Mouse (Mus musculus) forelimb bud, embryonic 11.5 days (tissue): ENCODE results near the gene Ivd.

Experiments
- DNase-seq: peaks from one replicate; pipeline ENCODE4 v3.0.0-alpha.2; 2012; ENCODE audit warnings: low read depth, low spot score

Ivd gene

DNA sequence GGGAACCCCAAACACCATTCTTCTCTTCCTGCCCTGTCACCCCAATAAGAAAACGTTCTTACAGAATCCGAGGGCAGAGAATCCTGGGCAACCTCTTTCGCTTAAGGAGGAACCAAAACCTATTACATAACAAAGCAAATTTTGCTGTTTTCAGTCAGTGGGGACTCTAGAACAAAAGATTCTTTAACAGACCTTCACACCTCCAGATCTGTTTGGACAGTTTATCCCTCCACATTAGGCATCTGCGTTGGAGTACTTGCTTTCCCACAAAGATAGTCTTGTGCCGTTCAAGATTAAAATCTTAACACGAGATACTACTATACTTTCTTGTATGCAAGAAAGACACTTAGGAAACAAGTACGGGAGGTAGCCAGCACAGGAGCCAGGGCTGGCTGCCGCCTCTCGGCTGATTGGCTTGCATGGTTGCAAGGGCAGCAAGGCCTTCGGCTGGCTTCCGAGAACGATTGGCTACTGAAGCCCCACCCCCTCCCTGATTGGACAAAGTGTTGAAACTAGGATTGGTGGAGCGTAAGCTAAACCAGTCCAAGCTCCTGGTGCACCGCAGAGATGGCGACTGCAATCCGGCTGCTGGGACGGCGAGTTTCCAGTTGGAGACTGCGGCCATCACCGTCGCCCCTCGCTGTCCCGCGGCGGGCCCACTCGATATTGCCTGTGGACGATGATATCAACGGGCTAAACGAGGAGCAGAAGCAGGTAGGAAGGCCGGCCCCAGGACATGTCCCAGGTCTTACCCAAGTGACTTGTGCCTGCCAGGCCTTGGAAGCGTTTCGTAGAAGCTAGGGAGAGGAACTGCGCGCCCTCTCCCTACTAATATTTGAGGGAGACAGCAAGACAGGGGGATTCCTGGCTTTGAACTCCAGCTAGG, at the start of gene Ivd:
Gene Ivd, plus strand, starts transcription at position 501 of the 886 bp plus-strand sequence.
- DNase-seq: peak; percentile 96

DNA sequence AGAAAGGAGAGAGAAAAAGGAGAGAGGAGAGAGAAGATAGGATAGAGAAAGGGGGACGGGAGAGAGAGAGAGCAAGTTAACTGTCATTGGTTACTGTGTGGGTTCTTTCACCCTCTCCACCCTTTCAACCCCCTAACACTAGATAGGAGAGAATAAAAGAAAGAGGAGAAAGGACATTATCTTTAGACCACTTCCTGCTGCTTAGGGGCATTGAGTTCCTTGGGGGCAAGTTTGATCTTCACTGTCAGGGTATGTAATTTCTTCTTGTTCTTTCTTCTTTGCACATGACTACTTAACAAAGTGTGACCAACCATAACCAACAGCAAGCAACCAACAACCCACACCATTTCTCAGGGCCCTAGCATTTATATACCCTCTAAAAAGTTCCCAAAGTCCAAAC, 49.0 kb upstream of the Ivd start:
- DNase-seq: no peak

DNA sequence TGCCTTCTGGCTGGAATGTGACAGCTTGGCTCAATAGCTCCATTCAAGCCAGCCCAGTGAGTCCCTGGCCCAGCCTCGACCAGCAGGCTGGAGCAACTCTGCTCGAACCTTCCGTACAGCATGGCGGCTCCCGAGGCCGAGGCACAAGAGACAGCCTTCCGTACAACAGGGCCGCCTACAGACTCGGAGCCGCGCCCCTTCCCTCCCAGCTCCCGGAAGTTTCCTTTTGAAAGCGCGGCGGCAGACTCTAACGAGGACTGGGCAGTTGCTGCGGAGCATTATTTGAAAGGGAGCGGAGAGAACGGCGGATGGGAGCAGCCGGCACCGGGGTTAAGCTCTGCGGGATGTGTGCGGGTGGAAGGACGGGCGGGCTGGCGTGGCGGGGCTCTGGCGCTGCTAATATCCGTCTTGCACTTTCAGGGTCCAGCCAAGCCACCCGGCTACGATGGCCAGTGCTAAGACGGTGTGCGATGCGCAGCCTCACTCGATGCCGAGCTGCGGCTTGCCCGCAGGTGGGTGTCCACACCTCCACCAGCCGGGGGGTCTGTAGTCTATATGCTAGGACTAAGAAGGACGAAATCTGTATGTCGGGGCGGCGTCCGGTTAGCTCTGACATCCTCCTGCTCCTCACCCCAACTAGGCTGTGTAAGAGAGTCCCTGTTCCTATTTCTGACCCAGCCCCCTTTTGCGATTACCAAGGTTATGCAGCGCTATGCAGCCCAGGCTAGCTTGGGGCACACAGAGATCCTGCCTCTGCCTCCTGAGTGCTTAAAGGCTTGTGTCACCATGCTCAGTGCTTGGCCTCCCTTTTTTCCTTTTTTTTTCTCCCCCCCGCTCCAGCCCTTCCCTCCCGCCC, 47.5 kb upstream of the Ivd start, which contains the start of gene Knstrn:
Gene Knstrn, plus strand, starts transcription at position 23 of the 856 bp plus-strand sequence.
- DNase-seq: peak; percentile 88

DNA sequence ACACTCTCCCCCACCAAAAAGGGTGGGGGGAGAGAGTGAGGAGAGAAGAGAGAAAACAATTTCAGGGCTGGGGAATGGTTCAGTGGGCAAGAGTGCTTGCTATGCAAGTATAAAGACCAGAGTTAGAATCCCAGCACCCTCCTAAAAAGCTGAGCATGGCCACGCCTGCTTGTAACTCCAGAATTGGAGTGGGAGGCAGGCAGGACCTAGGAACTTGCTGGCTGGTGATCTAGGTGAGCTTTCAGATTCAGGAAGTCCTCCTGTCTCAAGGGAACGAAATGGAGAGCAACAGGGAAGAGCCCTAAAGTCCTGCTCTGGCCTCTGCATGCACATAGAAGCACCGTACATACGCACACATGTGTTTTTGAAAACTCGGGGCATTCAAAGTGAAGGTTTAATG, 39.0 kb upstream of the Ivd start:
- DNase-seq: no peak

DNA sequence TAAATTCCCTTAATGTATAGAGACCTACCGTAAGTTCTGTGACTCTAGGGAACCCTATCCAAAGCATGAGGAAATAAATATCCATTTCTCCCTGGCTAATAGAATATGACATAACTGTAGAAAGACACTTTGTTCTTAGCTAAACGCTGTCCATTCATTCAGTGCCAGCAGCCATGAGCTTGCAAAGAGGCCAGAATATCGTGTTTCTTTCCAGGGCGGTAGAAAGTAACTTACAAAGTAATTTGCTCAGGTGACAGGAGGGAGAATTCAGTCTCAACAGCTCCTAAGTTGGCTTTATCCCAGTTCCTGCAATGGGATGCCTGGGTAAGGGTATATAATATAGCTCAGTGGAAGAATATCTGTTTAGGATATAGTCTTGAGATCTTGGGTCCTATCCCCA, 37.4 kb upstream of the Ivd start:
- no peak for DNase-seq

- no peak for DNase-seq
These were observed 32.7 kb upstream of the Ivd start for GRCm38 (mm10) chr2:118829096-118829495.

DNA sequence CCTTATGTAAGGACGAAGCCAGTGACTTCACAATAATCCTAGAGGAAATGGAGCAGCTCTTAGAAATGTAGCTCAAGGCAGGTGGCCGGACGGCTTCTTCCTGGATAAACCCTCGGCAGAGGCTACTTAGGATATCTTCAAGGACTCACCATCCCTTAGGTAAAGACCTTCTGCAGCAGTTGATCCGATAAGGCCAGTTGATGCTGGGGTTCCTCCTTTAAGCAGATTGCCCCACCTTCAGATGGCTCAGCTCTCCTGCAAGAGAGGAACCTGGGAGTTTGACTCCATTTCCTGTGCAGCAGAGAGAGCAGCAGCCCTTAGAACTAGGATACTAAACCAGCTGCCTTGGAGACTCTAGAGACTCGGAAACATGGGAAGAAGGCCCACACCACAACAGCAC, 27.7 kb upstream of the Ivd start:
- DNase-seq: no peak

- no peak for DNase-seq
These were observed 26.6 kb upstream of the Ivd start for GRCm38 (mm10) chr2:118835115-118835514.

GRCm38 (mm10) chr2:118838330-118838729, 23.4 kb upstream of the Ivd start:
- DNase-seq: no peak

GRCm38 (mm10) chr2:118841186-118841585, 20.6 kb upstream of the Ivd start:
- DNase-seq: no peak

- no peak for DNase-seq
These were observed 20.0 kb upstream of the Ivd start for GRCm38 (mm10) chr2:118841774-118842173.

- no peak for DNase-seq
These were observed 17.3 kb upstream of the Ivd start for GRCm38 (mm10) chr2:118844427-118844826.

DNA sequence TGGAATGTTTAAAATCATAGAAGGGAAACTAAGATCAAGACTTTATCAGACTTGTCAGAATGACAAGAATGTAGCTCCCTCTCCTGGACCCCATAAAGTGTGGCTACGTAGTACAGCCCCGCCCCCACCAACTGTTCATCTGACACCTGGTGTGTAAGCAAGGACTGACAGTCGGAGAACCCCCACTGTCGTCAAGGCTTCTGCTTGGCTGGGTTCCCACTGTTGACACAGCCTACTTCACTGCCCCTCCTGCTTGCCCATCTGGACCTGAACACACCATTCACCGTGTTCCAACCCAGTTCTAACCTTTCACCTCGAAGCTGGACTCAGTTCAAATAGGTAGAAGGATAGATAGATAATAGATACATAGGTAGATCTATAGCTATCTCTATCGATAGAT, 15.5 kb upstream of the Ivd start:
- no peak for DNase-seq

DNA sequence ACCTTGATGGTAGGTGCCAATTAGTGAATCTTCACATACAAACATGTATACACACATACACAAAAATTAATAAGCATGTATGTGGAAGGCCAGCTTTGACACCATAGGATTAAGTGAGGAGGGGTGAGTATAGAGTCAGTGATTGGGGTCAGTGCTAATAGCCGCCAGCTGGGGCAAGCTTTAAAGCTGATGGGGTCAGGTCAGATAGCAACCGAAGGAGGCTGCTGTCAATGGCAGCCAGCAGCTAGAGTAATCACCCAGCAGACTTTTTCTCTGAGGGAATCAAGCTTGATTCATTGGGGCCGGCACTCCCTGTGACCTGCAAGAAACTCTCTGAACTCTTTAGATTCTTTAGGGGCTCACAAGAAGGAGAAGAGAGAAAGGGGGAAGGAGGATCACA, 10.0 kb upstream of the Ivd start:
- no peak for DNase-seq

GRCm38 (mm10) chr2:118862340-118862675, 554 bp downstream of the Ivd start:
- DNase-seq: no peak

GRCm38 (mm10) chr2:118870601-118871000, 8.8 kb downstream of the Ivd start:
- no peak for DNase-seq

GRCm38 (mm10) chr2:118871032-118871431, 9.3 kb downstream of the Ivd start:
- no peak for DNase-seq

DNA sequence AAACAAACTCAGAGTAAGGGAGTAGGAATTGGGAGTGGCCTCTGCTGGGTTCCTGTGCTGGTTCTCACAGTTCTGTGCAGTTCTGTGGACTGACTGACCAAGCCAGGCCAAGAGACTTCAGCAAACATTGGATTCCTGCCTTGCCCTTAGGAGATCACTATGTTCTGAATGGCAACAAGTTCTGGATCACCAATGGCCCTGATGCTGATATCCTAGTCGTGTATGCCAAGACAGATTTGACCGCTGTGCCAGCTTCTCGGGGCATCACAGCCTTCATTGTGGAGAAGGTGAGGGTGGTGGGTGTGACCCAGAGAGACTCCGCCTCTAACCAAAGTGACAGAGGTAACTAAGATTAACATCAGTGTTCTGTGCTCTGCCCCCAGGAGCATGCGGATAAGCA, 11.3 kb downstream of the Ivd start:
- DNase-seq: no peak

- DNase-seq: no peak
These were observed 12.2 kb downstream of the Ivd start for GRCm38 (mm10) chr2:118873890-118874430.

GRCm38 (mm10) chr2:118875316-118875715, 13.6 kb downstream of the Ivd start:
- DNase-seq: no peak

DNA sequence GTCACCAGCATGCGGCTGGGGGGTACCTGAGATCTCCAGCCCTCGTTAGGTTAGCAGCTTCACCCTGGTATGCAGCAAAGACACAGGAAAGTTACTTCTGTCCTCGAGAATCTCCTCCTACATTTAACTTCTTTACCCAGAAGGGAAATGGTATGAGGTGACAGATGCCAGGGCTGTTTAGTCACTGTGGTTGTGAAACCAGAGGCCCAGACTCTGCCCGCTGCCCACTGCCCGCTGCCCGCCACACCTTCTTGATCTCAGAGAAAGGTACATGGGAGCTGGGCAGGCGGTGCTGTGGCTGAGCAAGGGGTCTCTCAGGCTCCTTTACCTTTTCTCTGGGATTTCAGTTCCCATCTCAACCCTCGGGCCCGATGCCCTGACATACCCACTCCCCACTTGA, 14.7 kb downstream of the Ivd start:
- no peak for DNase-seq

DNA sequence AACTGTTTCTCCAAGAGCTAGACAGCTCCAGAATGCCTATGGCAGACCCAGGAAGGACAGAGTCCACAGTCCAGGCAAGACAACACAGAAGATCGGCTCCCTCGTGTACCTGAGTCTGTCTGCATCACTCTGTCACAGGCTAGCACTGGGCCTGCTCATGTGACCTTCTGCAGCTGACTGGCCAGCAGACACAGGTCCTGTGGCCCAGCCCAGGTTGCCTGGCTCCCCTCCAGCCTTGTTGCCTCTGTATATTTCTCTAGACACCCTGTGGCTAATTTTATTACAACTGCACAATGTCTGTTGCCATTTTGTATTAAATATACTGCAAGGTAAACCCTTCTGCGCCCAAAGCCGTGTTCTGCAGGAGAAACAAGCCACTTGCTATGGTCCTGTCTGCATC, 19.3 kb downstream of the Ivd start:
- DNase-seq: no peak
